Mouse (Mus musculus) kidney, adult 2 months (tissue): ENCODE results near the gene Slc27a2. TPM values are rescaled to one million over a fixed set of nuclear protein-coding genes. Genes with fewer than 3 reads are reported as not detected.
A peak's percentile ranks its signal among the peaks of the same experiment; 100 is the strongest.
"Not testable (repeated sequence)": the region's sequence is repeated elsewhere in the genome, so short reads cannot be mapped to it uniquely, and the experiment has no call there.

Experiments
- DNase-seq: peaks from one replicate; pipeline ENCODE4 v3.0.0; 2021
- H3K27ac ChIP-seq: fragments of 200-500 bp; 2 replicates; pipeline ENCODE4 v1.5.1; 2012; ENCODE audit warnings: low read depth, low read length, control low read depth, inconsistent platforms; ENCODE audit not compliant: insufficient read depth
- H3K27me3 ChIP-seq: fragments of 200-500 bp; replicated peaks from 2 replicates; pipeline ENCODE4 v1.6.1; 2012; ENCODE audit warnings: mild to moderate bottlenecking, moderate library complexity, low read length, inconsistent platforms; ENCODE audit not compliant: control insufficient read depth, insufficient read depth
- H3K36me3 ChIP-seq: fragments of 200-500 bp; 2 replicates; pipeline ENCODE4 v1.6.1; 2012; ENCODE audit warnings: mild to moderate bottlenecking, moderate library complexity, low read length, inconsistent platforms; ENCODE audit not compliant: control insufficient read depth, insufficient read depth
- H3K4me1 ChIP-seq: fragments of 200-500 bp; 2 replicates; pipeline ENCODE4 v1.6.1; 2011; ENCODE audit warnings: low read length; ENCODE audit not compliant: control insufficient read depth, insufficient read depth
- H3K4me3 ChIP-seq: fragments of 200-500 bp; 2 replicates; pipeline ENCODE4 v1.5.1; 2011; ENCODE audit warnings: mild to moderate bottlenecking, low read depth, low read length, control low read depth; ENCODE audit not compliant: insufficient read depth
- CTCF ChIP-seq: fragments of 200-500 bp; conservative IDR thresholded peaks from 2 replicates; pipeline ENCODE4 v1.5.1; 2011; ENCODE audit warnings: low read depth, mild to moderate bottlenecking, control low read depth, low read length, moderate library complexity, mixed read lengths; ENCODE audit not compliant: insufficient read depth, insufficient read length
- POLR2A ChIP-seq: fragments of 200-500 bp; IDR thresholded peaks from one replicate; pipeline ENCODE4 v1.6.1; 2011; ENCODE audit warnings: low read depth, low read length, control low read depth
- WGBS: fragments of 180-500 bp; shearing (Covaris S2); methylation state at CpG from one replicate; pipeline ENCODE4 v1.1.7; 2018; 5-methylcytosine and 5-hydroxymethylcytosine counted together
- polyA plus RNA-seq: library from polyadenylated mRNA; depleted of rRNA; stranded (reverse); fragments of >200 nt; gene quantifications from 2 replicates; pipeline ENCODE4 v1.2.3, GENCODE M21; 2012

The Slc27a2 gene
- polyA plus RNA-seq, 1 experiment, result 1,333 TPM

GRCm38 (mm10) chr2:126521471-126521870 lies 30.7 kb upstream of the Slc27a2 start:
- DNase-seq, result no peak

GRCm38 (mm10) chr2:126522056-126522455 lies 30.2 kb upstream of the Slc27a2 start:
- TF ChIP-seq CTCF, result no peak

More at GRCm38 (mm10) chr2:126521471-126521870, 30.7 kb upstream of the Slc27a2 start:
- Histone ChIP-seq H3K36me3 (no peaks in the 10 kb centered on the region), H3K4me1 (peaks cover 16% of the 10 kb centered on the region), H3K27me3 (no peaks in the 10 kb centered on the region), H3K4me3 (peak overlapping the region; percentile 10; the same call in 1 of the 2 replicates), H3K27ac (peak overlapping the region; percentile 90)
- 67% methylated on average over 10 of the region's 10 CpGs for WGBS
- TF ChIP-seq CTCF, result no peak
- TF ChIP-seq POLR2A, result no peak

GRCm38 (mm10) chr2:126523101-126523745 lies 29.0 kb upstream of the Slc27a2 start:
- Histone ChIP-seq H3K27ac (peak overlapping the region; percentile 90), H3K4me1 (peaks cover 16% of the 10 kb centered on the region)
- not testable (repeated sequence) for H3K36me3 ChIP-seq, H3K27me3 ChIP-seq, H3K4me3 ChIP-seq
- WGBS, result 46% methylated on average over 5 of the region's 5 CpGs
- DNase-seq, result peak; percentile 75

More at GRCm38 (mm10) chr2:126522056-126522455, 30.2 kb upstream of the Slc27a2 start:
- 34% methylated on average over 8 of the region's 8 CpGs for WGBS
- Histone ChIP-seq H3K36me3 (no peaks in the 10 kb centered on the region), H3K4me3 (0 out of 2 replicates have a peak overlapping the region, but pooled peaks have one; percentile 10), H3K27me3 (no peaks in the 10 kb centered on the region), H3K27ac (peak overlapping the region; percentile 90), H3K4me1 (peaks cover 16% of the 10 kb centered on the region)
- peak; percentile 84 for DNase-seq

GRCm38 (mm10) chr2:126524271-126524670 lies 27.9 kb upstream of the Slc27a2 start:
- TF ChIP-seq POLR2A, result no peak
- no peak for TF ChIP-seq CTCF
- Histone ChIP-seq H3K27me3 (no peaks in the 10 kb centered on the region), H3K27ac (no peak overlapping the region), H3K4me3 (no peak overlapping the region), H3K4me1 (peaks cover 16% of the 10 kb centered on the region), H3K36me3 (no peaks in the 10 kb centered on the region)
- 46% methylated on average over 2 of the region's 2 CpGs for WGBS
- peak; percentile 63 for DNase-seq

GRCm38 (mm10) chr2:126527461-126527860 lies 24.7 kb upstream of the Slc27a2 start:
- no peak overlapping the region for H3K27ac ChIP-seq
- H3K4me3 ChIP-seq, result no peak overlapping the region
- H3K4me1 ChIP-seq, result peaks cover 10% of the 10 kb centered on the region; the same call in 1 of the 2 replicates
- no peaks in the 10 kb centered on the region for H3K27me3 ChIP-seq
- WGBS, result 87% methylated on average over 8 of the region's 8 CpGs
- H3K36me3 ChIP-seq, result no peaks in the 10 kb centered on the region
- TF ChIP-seq POLR2A (no peak), CTCF (no peak)
- no peak for DNase-seq

GRCm38 (mm10) chr2:126530581-126530980 lies 21.6 kb upstream of the Slc27a2 start:
- TF ChIP-seq POLR2A, result no peak
- TF ChIP-seq CTCF, result no peak

GRCm38 (mm10) chr2:126537654-126538053 lies 14.6 kb upstream of the Slc27a2 start:
- Histone ChIP-seq H3K4me1 (peaks cover 28% of the 10 kb centered on the region), H3K27me3 (no peaks in the 10 kb centered on the region), H3K27ac (peak overlapping the region; percentile 92), H3K36me3 (no peaks in the 10 kb centered on the region), H3K4me3 (no peak overlapping the region)
- TF ChIP-seq POLR2A (no peak), CTCF (no peak)
- DNase-seq, result peak; percentile 82

More at GRCm38 (mm10) chr2:126530581-126530980, 21.6 kb upstream of the Slc27a2 start:
- H3K27me3 ChIP-seq, result no peaks in the 10 kb centered on the region
- H3K4me1 ChIP-seq, result no peaks in the 10 kb centered on the region
- no peaks in the 10 kb centered on the region for H3K36me3 ChIP-seq
- no peak for DNase-seq
- no peak overlapping the region for H3K27ac ChIP-seq
- no peak overlapping the region for H3K4me3 ChIP-seq
- WGBS, result 76% methylated on average over 3 of the region's 3 CpGs

GRCm38 (mm10) chr2:126540390-126540925 lies 11.7 kb upstream of the Slc27a2 start:
- H3K27ac ChIP-seq, result peak overlapping the region; percentile 91
- no peaks in the 10 kb centered on the region for H3K36me3 ChIP-seq
- no peak for TF ChIP-seq CTCF
- TF ChIP-seq POLR2A, result no peak
- peaks cover 35% of the 10 kb centered on the region for H3K4me1 ChIP-seq
- no peaks in the 10 kb centered on the region for H3K27me3 ChIP-seq
- no peak overlapping the region for H3K4me3 ChIP-seq
- 36% methylated on average over 6 of the region's 6 CpGs for WGBS
- peak; percentile 95 for DNase-seq
